Mouse (Mus musculus): Measurements from ENCODE around the gene Ttll13.

GRCm38 (mm10) chr7:80287736-80288135 lies 41.6 kb downstream of the Ttll13 start:
- TF ChIP-seq POLR2A (IDR thresholded peaks at IDR 0.05; ENCODE audit: borderline replicate concordance, extremely low read depth, insufficient read depth, insufficient read length, poor library complexity, severe bottlenecking) (no peak), CTCF (IDR thresholded peaks at IDR 0.05; ENCODE audit: borderline replicate concordance, extremely low read depth, insufficient read depth, insufficient read length) (no peak)

Data from brain, embryonic 14.5 days (tissue).